20 mouse cellular contexts compared by ENCODE assay signal in genomic region chr6:34398431-34398830, GRCm38 (mm10). TPM values are rescaled to one million over a fixed set of nuclear protein-coding genes. Genes with fewer than 3 reads are reported as not detected.
"Had no signal": no experiment of that assay in that cellular context is flagged by ENCODE, and none has a peak within 500 bp of the region (broad histone marks: within the 10 kb centered on the region; RNA-seq: fewer than 3 reads in every experiment).

No protein-coding gene starts in this region.

- H3K4me1 ChIP-seq: liver, embryonic 13.5 days; midbrain, embryonic 12.5 days; midbrain, embryonic 15.5 days; neural tube, embryonic 12.5 days; neural tube, embryonic 15.5 days had no signal

- H3K9me3 ChIP-seq: kidney, embryonic 15.5 days; liver, embryonic 13.5 days; midbrain, embryonic 12.5 days; midbrain, embryonic 15.5 days; neural tube, embryonic 12.5 days; neural tube, embryonic 15.5 days had no signal

- H3K27ac ChIP-seq: kidney, embryonic 15.5 days; left cerebral cortex, adult 2 months; liver, embryonic 13.5 days; midbrain, embryonic 12.5 days; midbrain, embryonic 15.5 days; neural tube, embryonic 12.5 days; neural tube, embryonic 15.5 days had no signal

- H3K27me3 ChIP-seq: kidney, embryonic 15.5 days; liver, embryonic 13.5 days; midbrain, embryonic 12.5 days; midbrain, embryonic 15.5 days; neural tube, embryonic 12.5 days; neural tube, embryonic 15.5 days had no signal

- H3K36me3 ChIP-seq: liver, embryonic 13.5 days; midbrain, embryonic 12.5 days; midbrain, embryonic 15.5 days; neural tube, embryonic 12.5 days; neural tube, embryonic 15.5 days had no signal

- ATAC-seq: midbrain, embryonic 15.5 days had no signal

- H3K4me3 ChIP-seq: kidney, embryonic 15.5 days; left cerebral cortex, adult 2 months; liver, embryonic 13.5 days; midbrain, embryonic 12.5 days; midbrain, embryonic 15.5 days; neural tube, embryonic 12.5 days; neural tube, embryonic 15.5 days had no signal

- H3K4me2 ChIP-seq: kidney, embryonic 15.5 days; liver, embryonic 13.5 days; midbrain, embryonic 12.5 days; midbrain, embryonic 15.5 days; neural tube, embryonic 12.5 days; neural tube, embryonic 15.5 days had no signal

- DNase-seq: kidney, postnatal 10 days; kidney, postnatal 36 days; layer of hippocampus, postnatal 36 days; liver, embryonic 13.5 days; lung, adult 2 months; lung, postnatal 14 days; lung, postnatal 4 days; thymus, adult 18-20 months; thymus, postnatal 36 days had no signal

- H3K9ac ChIP-seq: kidney, embryonic 15.5 days; liver, embryonic 13.5 days; midbrain, embryonic 12.5 days; midbrain, embryonic 15.5 days; neural tube, embryonic 12.5 days; neural tube, embryonic 15.5 days had no signal

RNA-seq across cellular contexts. Expression of gene Akr1b7, which starts 13.7 kb away (rescaled TPM):
- total RNA-seq: layer of hippocampus, postnatal 10 days; layer of hippocampus, postnatal 36 days; left cerebral cortex, adult 2 months; left cerebral cortex, postnatal 10 days; left cerebral cortex, postnatal 36 days; megakaryocyte, adult 5-6 weeks had no signal
- polyA plus RNA-seq: lung, embryonic 16.5 days; midbrain, embryonic 12.5 days; midbrain, embryonic 15.5 days; neural tube, embryonic 12.5 days had no signal

RNA-seq across cellular contexts. Expression of gene Akr1b8, which starts 44.5 kb away (rescaled TPM):
- total RNA-seq: megakaryocyte, adult 5-6 weeks had no signal
